Mouse (Mus musculus): Measurements from ENCODE around the gene Hoxb13.

DNA sequence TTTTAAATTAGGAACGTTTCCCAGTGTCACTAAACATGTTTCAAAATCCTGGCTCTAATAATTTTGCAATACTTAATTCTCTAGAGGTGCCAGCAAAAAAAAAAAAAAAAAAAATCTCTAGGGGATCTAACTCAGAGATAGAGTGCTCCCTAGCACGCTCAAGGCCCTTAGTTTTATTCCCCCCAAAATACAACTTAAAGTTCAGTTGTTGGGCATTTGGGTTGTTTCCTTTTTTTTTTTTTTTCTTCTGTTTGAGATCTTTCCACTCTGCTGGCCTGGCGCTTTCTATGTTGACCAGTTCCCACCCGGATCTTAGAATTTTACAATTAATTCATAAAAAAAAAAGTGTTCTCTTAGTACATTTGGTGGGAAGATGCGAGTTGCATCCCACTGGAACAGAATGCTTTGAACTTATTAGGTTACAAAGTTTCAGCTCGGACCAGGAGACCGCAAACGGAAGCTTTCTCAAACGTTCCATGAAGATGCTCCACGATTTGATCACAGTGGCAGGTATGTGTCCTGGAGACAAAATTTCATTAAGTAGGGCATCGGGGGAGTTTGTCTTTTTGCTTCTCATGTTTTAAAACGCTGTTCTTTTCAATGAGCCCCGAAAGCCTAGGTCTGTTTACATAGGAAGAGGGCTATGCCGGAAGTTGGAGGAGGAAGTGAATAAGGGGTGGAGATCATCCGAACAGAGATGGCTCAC, 11.5 kb downstream of the Hoxb13 start:
- no peak for TF ChIP-seq CTCF (IDR thresholded peaks at IDR 0.05 in 2 of 3, conservative IDR thresholded peaks at IDR 0.05 in 1 of 3; ENCODE audit: control insufficient read depth in 1 of 3, insufficient read depth in 1 of 3, low read depth in 2 of 3, low read length in 3 of 3, poor library complexity in 1 of 3, severe bottlenecking in 1 of 3)
- TF ChIP-seq CHD2 (IDR thresholded peaks at IDR 0.05; ENCODE audit: low read length): no peak
- TF ChIP-seq MEF2A (IDR thresholded peaks at IDR 0.05; ENCODE audit: extremely low read depth, insufficient replicate concordance, low read depth, low read length, poor library complexity, severe bottlenecking): no peak
- no peak for TF ChIP-seq GABPA (IDR thresholded peaks at IDR 0.05; ENCODE audit: low read depth, low read length)
- peak in 1 of 2 experiments; percentile 18; a peak in 1 of 4 replicates for TF ChIP-seq EP300 (IDR thresholded peaks at IDR 0.05; ENCODE audit: low read depth in 1 of 2, low read length in 2 of 2)
- TF ChIP-seq POLR2AphosphoS2 (IDR thresholded peaks at IDR 0.05; ENCODE audit: low read length): no peak; the same call in 1 of the 2 replicates

Data from MEL (cell line).